Mouse (Mus musculus) fibroblast of lung, adult 2 months (primary cell): ENCODE measurements at regions not wholly inside any gene's neighbourhood (a gene's known extent, or its start where the extent isn't known, plus 50 kb on each side); places are given as distances from the start of the nearest gene placed in this dataset.

Source experiments
- DNase-seq: peaks from one replicate; pipeline ENCODE4 v3.0.0-alpha.2; 2011; ENCODE audit warnings: low read depth

DNA sequence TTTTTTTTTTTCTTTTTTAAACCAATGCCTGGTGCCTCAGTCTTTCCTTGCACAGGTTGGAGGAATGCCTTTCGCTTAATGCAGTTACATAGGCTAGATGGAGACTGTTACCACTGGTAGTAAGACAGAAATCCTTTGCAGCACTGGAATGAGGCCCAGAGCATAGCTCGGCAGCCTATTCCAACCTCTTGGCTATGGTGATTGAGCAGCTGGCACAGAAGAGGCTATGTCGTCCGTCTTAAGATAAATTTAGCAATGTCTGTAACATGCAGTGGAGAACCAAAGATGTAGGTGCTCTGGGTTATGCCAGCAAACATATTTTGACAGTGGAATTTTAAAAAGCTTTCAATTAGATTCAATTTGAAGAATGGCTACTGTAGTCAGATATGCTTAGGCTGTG is 343.2 kb upstream of the Fam98a start:
- no peak for DNase-seq

DNA sequence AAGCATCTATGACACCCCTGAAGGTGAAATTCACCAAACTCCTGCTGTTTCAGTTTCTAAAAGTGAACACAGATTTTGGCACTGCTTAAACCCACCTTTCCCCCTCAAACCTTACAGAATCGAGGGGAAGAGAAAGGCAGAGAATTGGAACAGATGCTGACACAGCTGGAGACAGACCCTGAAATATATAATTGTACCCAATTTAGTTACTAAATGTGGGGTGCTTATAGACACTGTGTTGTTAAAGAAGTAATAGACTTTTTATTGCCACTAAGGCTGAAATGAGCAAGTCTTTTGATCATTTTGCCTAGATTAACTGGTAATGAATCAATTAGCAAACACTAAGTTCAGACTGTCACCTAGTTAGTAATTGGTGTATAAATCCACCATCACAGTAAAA is 341.8 kb upstream of the Fam98a start:
- no peak for DNase-seq

DNA sequence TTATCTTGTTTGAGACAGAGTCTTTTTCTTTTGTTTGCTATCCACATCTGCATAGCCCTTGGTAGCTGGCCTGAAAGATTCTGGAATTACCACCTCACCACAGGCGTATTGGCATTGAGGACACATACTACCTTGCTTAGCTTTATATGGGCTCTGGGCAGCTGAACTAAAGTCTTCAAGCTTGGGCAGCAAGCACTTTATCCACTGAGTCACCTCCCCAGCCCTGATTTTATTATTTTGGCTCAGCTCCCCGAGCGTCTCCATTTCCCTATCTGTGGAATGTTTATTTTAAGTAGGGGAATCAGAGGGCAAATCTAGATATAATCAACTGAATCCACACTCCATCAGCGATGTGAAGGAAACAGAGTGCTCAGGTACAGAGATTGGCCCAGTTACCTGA is 340.4 kb upstream of the Fam98a start:
- no peak for DNase-seq

- peak; percentile 44 for DNase-seq
These were observed 339.8 kb upstream of the Fam98a start for GRCm38 (mm10) chr17:75891564-75891963.

GRCm38 (mm10) chr17:75877848-75878247 is 326.1 kb upstream of the Fam98a start:
- DNase-seq, result no peak

DNA sequence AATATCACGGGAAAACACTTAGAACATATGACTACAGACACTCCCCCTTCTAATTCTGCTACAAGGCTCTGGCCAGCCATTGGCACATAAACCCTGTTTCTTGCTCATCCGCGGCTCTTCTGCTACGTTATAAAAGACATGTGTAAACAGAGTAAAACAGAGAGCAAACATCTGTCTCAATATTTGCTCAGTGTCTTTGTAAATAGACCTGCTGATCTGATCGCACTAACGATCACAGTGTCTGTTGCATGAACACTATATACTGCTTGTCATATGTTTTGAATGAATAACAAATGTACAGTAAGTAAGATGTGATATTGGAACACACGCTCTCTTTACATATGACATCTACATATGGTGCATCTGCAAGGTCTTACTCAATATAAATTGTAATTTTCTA is 325.1 kb upstream of the Fam98a start:
- DNase-seq, result no peak

GRCm38 (mm10) chr17:75874535-75874934 is 322.8 kb upstream of the Fam98a start:
- DNase-seq, result no peak

- DNase-seq, result no peak
These were observed 318.7 kb upstream of the Fam98a start for GRCm38 (mm10) chr17:75870492-75870891.

GRCm38 (mm10) chr17:75857015-75857414 is 305.3 kb upstream of the Fam98a start:
- no peak for DNase-seq

DNA sequence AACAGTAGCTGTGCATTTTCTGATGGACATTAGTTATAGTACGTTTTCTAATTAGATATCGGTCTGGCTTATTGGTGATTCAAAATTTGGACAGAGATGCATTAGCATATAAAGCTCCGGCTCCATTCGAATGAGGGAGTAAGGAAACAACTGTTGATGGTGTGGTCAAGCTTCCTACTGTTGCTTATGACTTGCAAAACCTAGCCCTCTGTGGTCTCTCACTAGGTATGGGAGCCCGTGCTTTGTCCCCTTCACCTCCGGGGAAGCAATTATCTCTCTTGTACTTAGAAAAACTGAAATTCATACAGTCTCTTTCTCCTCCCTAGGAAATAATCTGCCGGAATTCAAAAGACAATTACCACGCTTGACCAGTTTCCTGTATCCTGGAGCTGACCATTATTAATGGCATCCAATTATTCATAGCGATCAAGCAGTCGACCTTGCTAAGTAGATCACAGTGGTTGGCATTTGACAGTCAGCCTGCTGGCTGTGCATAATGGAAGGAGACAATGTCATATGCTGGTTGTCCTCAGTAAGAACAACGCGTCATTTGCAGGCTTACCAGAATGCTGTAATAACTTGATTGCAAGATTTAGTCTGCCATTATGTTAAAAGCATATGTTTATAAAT is 264.4 kb upstream of the Fam98a start:
- no peak for DNase-seq

DNA sequence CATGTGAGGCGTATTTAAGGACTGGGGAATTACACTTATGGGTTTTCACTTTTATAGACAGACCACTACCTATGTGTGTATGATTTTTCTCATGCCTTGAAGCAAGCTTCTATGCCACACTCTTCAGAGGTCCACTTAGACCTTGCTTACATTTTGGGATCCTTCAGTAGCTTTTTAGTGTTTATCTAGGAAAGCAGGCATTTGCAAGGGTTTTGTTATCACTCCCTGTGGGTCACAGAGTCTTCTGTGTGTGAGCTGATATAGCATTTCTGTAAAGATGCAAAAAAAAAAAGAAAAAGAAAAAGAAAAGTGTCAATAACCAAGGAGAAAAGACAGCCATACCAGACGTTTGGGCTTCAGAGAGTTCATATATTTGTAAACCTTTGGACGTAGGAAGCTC is 260.4 kb upstream of the Fam98a start:
- DNase-seq, result no peak

GRCm38 (mm10) chr17:75808524-75809326 is 257.0 kb upstream of the Fam98a start:
- no peak for DNase-seq

DNA sequence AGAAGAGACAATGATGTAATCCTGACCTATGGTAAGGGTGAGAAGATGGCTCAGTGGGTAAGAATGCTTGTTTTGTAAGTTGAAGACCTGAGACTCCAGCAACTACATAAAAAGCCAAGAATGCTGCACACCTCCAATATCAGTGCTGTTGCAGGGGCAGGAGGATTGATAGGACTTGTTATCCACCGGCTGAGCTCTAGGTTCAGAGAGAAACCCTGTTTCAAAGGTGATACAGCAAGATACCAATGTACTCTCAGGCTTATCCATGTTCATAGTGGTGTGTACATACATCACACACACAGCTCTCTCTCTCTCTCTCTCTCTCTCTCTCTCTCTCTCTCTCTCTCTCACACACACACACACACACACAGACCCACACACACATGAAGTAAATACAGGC is 256.3 kb upstream of the Fam98a start:
- DNase-seq, result no peak

DNA sequence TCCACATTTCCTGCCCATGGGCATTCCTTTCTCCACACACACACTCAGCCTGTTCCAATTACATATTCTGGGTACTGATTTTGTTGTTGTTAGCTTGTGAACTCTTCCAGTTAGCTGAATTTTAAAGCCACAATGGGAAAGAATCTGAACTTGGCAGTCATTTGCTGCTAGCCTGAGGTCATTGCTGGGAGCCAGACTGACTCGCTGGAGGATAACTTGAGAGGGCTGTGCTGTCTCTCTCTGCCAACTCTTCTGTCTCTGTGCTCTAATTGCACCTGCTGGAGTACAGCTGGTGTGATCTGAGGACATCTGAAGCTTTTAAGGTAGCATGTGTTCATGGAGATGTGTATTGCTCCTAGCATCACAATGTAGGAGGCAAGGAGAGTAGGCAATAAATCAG is 252.6 kb upstream of the Fam98a start:
- peak; percentile 19 for DNase-seq

DNA sequence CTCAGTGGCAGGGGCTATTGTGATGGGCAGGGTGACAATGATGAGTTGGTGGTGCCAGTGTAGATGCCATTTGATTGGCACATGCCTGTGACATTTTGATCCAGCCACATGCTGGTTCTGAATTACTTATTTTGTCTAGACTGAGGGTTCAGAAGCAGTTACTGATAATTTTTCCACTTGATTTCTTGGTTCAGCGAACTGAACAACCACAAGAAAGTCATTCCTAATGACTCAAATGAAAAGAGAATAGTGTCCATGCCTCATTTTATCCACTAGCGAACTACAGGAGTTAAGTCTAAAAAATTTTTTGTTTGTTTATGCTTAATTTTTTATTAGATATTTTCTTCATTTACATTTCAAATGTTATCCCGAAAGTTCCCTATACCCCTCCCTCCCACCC is 244.6 kb upstream of the Fam98a start:
- no peak for DNase-seq

DNA sequence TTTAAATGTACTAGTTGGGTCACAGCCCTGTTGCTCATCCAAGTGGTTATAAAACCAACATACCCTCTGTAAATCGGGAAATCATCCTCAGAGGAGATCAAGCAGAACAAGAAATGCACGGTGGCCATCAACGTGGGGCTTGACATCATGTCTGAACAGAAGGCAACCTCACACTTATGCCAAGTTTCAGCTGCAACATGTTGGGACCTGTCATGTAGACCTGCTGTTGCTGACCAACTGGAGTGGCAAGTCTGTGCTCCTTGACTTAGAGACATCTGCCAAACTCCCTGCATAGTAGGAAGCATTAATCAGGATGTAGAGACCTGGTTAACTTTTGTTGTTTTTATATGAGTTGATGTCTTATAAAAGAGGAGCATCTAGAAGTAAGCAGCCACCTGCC is 244.0 kb upstream of the Fam98a start:
- DNase-seq, result no peak

- DNase-seq, result no peak
These were observed 228.0 kb upstream of the Fam98a start for GRCm38 (mm10) chr17:75779770-75780169.

DNA sequence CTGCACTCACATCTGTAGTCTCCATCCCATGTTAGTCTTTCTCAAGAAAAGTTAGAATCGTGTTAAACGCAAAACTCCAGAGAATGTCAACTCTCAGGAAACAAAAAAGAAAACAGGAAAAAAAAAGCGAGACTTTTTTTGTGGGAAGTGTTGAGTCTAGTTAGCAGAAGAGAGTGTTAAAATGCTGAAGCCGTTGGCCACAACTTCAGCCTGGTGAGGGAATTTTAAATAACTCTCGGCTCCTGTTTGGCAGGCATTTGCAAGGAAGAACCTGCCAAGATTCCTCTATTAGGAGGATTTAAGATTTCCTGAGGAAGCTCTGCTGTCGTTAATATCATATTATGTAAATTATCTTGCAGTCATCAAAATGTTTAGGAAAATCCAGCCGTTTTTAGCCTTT is 224.9 kb upstream of the Fam98a start:
- no peak for DNase-seq

GRCm38 (mm10) chr17:75775518-75775917 is 223.8 kb upstream of the Fam98a start:
- no peak for DNase-seq

- DNase-seq, result no peak
These were observed 221.1 kb upstream of the Fam98a start for GRCm38 (mm10) chr17:75772861-75773260.

DNA sequence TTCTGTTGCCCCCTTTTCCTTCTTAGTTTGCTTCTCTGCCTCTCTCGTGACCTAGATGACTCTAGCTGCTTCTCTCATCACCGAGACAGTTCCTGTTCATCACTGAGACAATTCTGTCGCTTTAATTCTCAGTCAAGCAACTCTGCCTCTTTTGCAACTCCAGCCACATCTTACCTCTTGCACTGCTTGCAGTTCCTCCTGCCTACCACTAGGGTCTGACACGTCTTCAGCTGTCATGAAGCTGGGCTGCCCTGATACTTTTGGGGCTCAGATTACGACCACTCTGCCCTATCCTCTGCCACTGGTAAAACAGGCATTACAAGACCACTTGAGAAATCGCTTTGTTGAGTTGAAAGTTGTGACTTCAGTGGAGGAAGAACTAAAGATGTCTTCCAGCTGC is 216.9 kb upstream of the Fam98a start:
- DNase-seq, result no peak

DNA sequence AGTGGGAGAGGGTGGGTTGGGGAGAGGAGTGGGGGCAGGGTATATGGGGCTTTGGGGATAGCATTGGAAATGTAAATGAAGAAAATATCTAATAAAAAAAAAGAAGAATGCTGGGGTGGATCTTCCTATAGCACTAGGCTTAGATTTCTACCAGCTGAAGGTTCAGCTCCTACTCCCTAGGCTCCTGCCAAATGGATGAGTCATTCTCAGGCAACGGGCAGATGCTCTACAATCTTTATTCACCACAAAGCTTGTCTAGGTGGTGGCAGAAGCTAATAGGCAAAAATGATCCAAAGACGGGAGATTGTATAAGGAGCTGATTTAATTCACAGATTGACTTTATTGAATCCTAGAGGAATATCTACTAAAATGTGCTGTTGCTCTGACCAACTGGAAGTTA is 211.6 kb upstream of the Fam98a start:
- no peak for DNase-seq

GRCm38 (mm10) chr17:75756487-75756886 is 204.7 kb upstream of the Fam98a start:
- DNase-seq, result no peak

- DNase-seq, result no peak
These were observed 164.7 kb upstream of the Fam98a start for GRCm38 (mm10) chr17:75716458-75716857.
